Mouse (Mus musculus) limb, embryonic 12.5 days (tissue): ENCODE results near the gene Umps. TPM values are rescaled to one million over a fixed set of nuclear protein-coding genes. Genes with fewer than 3 reads are reported as not detected.
A peak's percentile ranks its signal among the peaks of the same experiment; 100 is the strongest.

Source experiments
- ATAC-seq: fragments of 200-750 bp; cut with Nextera tagmentation; 2 replicates; pipeline ENCODE4 v1.8.0; 2017; ENCODE audit warnings: low read depth, moderate TSS enrichment; ENCODE audit not compliant: insufficient number of reproducible peaks, insufficient read depth, low FRiP score, low TSS enrichment
- H3K27ac ChIP-seq: fragments of 300-500 bp; sonication (generic); 2 replicates; pipeline ENCODE4 v1.5.1; 2016; ENCODE audit warnings: mild to moderate bottlenecking, moderate library complexity
- H3K27me3 ChIP-seq: fragments of 300-500 bp; sonication (generic); 2 replicates; pipeline ENCODE4 v1.6.1; 2016; ENCODE audit warnings: mild to moderate bottlenecking, moderate library complexity
- H3K36me3 ChIP-seq: fragments of 300-500 bp; sonication (generic); 2 replicates; pipeline ENCODE4 v1.6.1; 2016; ENCODE audit warnings: mild to moderate bottlenecking, moderate library complexity
- H3K4me1 ChIP-seq: fragments of 300-500 bp; sonication (generic); replicated peaks from 2 replicates; pipeline ENCODE4 v1.6.1; 2016
- H3K4me2 ChIP-seq: fragments of 300-500 bp; sonication (generic); 2 replicates; pipeline ENCODE4 v1.6.1; 2016; ENCODE audit warnings: mild to moderate bottlenecking, moderate library complexity
- H3K4me3 ChIP-seq: fragments of 300-500 bp; sonication (generic); replicated peaks from 2 replicates; pipeline ENCODE4 v1.5.1; 2016; ENCODE audit warnings: mild to moderate bottlenecking
- H3K9ac ChIP-seq: fragments of 300-500 bp; sonication (generic); replicated peaks from 2 replicates; pipeline ENCODE4 v1.6.1; 2016; ENCODE audit warnings: mild to moderate bottlenecking, moderate library complexity
- H3K9me3 ChIP-seq: fragments of 300-500 bp; sonication (generic); 2 replicates; pipeline ENCODE4 v1.6.1; 2016; ENCODE audit warnings: mild to moderate bottlenecking, moderate library complexity
- WGBS: fragments of 180-500 bp; shearing (Covaris S2); methylation state at CpG from one replicate; pipeline ENCODE4 v1.1.7; 2016; 5-methylcytosine and 5-hydroxymethylcytosine counted together
- polyA plus RNA-seq: library from polyadenylated mRNA; unstranded; fragments of >200 nt; fragmentation: Nextera tagmentation; extraction: Ambion mirVana; gene quantifications from 2 replicates; pipeline ENCODE4 v1.2.1, GENCODE M21; 2016

Umps gene
- polyA plus RNA-seq, 1 experiment from 2014 or later: 67.9 TPM

DNA sequence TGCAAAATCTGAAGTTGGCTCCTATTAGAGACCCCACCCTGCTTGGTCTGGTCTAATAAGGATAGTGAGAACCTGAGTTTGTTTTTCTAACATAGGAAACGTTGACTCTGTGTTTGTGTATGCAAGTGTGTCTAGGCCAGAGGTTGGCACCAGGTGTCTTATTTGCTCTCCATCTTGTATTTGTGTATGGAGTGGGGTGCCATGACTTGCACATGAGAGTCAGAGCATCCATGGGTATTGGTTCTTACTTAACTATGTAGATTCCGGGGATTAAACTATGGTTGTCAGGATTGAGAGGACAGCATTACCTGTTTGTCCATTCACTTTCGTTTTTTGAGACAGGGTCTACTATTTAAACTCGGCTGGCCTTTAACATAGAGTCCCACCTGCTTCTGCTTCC is 13.8 kb downstream of the Umps start:
- H3K36me3 ChIP-seq: peaks cover 80% of the 10 kb centered on the region
- no peak overlapping the region for H3K9ac ChIP-seq
- no peak overlapping the region for H3K4me2 ChIP-seq
- no peaks in the 10 kb centered on the region for H3K4me1 ChIP-seq
- no peak for ATAC-seq
- WGBS: 83% methylated on average over 4 of the region's 4 CpGs
- H3K4me3 ChIP-seq: no peak overlapping the region
- no peaks in the 10 kb centered on the region for H3K9me3 ChIP-seq
- no peaks in the 10 kb centered on the region for H3K27me3 ChIP-seq
- no peak overlapping the region for H3K27ac ChIP-seq

- WGBS: 31% methylated on average over 4 of the region's 4 CpGs
- Histone ChIP-seq H3K9ac (no peak overlapping the region), H3K27me3 (no peaks in the 10 kb centered on the region), H3K4me1 (peaks cover 8% of the 10 kb centered on the region), H3K4me3 (no peak overlapping the region), H3K4me2 (no peak overlapping the region), H3K36me3 (peaks cover 78% of the 10 kb centered on the region), H3K9me3 (no peaks in the 10 kb centered on the region), H3K27ac (no peak overlapping the region)
- peak; percentile 49; the same call in 1 of the 2 replicates for ATAC-seq
These were observed 16.0 kb downstream of the Umps start for GRCm38 (mm10) chr16:33950830-33951229.

GRCm38 (mm10) chr16:33950386-33950785 is 16.5 kb downstream of the Umps start:
- Histone ChIP-seq H3K36me3 (peaks cover 76% of the 10 kb centered on the region), H3K4me3 (no peak overlapping the region), H3K9ac (no peak overlapping the region), H3K9me3 (no peaks in the 10 kb centered on the region), H3K27ac (no peak overlapping the region), H3K4me2 (no peak overlapping the region), H3K4me1 (peaks cover 12% of the 10 kb centered on the region), H3K27me3 (no peaks in the 10 kb centered on the region)
- no peak for ATAC-seq
- WGBS: 84% methylated on average over 6 of the region's 6 CpGs

DNA sequence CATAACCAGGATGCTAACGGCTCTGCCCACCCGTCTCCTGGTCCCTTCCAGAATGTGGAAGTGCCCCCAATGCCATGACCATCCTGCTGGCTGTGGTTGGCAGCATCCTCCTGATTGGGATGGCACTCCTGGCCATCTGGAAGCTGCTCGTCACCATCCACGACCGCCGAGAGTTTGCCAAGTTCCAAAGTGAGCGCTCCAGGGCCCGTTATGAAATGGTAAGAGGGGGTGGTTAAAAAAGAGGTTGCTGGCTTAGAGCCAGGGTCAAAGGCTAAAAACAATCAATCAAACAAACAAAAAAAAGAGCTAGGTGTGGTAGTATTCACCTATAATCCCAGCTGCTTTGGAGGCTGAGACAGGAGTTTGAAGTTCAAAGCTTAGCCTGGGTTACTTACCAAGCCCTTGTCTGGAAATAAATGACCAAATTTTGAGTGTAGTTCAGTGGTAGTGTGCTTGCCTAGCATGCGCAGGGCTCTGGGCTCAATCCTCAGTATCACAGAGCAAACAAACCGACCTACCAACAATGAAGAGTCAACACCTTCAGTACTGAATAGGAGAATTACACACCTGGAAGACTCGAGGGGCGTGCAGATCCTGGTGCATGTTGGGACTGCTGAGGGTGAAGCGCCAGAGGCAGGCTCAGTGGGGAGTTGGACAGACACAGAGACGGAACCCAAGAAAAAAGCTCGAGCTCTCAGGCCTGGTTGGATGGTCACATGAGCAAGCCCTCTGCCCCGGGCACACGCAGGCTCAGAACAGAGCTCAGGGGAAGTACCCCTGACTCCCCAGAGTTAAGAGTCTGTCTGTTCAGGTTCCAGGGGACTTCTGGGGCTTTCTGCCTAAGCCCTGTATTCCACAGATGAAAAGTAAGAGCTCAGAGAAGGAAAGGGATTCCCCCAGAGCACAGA is 18.9 kb downstream of the Umps start:
- Histone ChIP-seq H3K36me3 (peaks cover 52% of the 10 kb centered on the region), H3K27ac (no peak overlapping the region), H3K27me3 (no peaks in the 10 kb centered on the region), H3K9me3 (no peaks in the 10 kb centered on the region), H3K9ac (no peak overlapping the region), H3K4me3 (no peak overlapping the region), H3K4me1 (peaks cover 27% of the 10 kb centered on the region), H3K4me2 (no peak overlapping the region)
- no peak for ATAC-seq
- 85% methylated on average over 17 of the region's 17 CpGs for WGBS

GRCm38 (mm10) chr16:33946021-33946420 is 20.8 kb downstream of the Umps start:
- Histone ChIP-seq H3K9me3 (no peaks in the 10 kb centered on the region), H3K27ac (no peak overlapping the region), H3K4me2 (no peak overlapping the region), H3K4me1 (peaks cover 45% of the 10 kb centered on the region), H3K4me3 (no peak overlapping the region), H3K9ac (no peak overlapping the region), H3K27me3 (no peaks in the 10 kb centered on the region), H3K36me3 (peaks cover 55% of the 10 kb centered on the region)
- 43% methylated on average over 7 of the region's 7 CpGs for WGBS
- ATAC-seq: no peak

- no peaks in the 10 kb centered on the region for H3K9me3 ChIP-seq
- no peak overlapping the region for H3K4me3 ChIP-seq
- no peak overlapping the region for H3K4me2 ChIP-seq
- peaks cover 61% of the 10 kb centered on the region for H3K36me3 ChIP-seq
- H3K9ac ChIP-seq: no peak overlapping the region
- H3K27ac ChIP-seq: no peak overlapping the region
- H3K27me3 ChIP-seq: no peaks in the 10 kb centered on the region
- WGBS: 10% methylated on average over 6 of the region's 6 CpGs
- peaks cover 56% of the 10 kb centered on the region for H3K4me1 ChIP-seq
- no peak for ATAC-seq
These were observed 22.1 kb downstream of the Umps start for GRCm38 (mm10) chr16:33944772-33945171.

DNA sequence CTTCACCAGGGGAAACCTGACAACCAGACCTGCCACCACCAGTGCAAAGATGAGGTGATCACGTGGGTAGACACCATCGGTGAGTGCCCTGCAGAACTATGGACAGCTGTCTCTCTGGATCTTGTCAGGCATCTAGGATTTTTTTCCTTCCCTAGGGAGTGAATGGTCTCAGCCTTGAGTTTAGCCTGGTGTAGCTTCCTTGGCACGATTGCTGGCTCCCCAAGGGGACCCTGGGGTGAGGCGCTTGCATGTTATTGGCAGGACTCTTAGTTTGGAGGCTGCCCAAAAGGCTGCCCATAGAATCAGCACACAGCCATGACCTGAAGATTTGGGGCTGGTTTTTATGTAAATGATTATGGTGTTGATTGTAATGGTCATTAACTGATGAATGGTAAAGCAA is 22.7 kb downstream of the Umps start:
- Histone ChIP-seq H3K9me3 (no peaks in the 10 kb centered on the region), H3K4me1 (peaks cover 62% of the 10 kb centered on the region), H3K4me2 (no peak overlapping the region), H3K27ac (no peak overlapping the region), H3K9ac (no peak overlapping the region), H3K36me3 (peaks cover 55% of the 10 kb centered on the region), H3K4me3 (no peak overlapping the region), H3K27me3 (no peaks in the 10 kb centered on the region)
- ATAC-seq: no peak
- 85% methylated on average over 4 of the region's 4 CpGs for WGBS

- WGBS: 97% methylated on average over 6 of the region's 6 CpGs
- Histone ChIP-seq H3K27ac (no peak overlapping the region), H3K4me2 (no peak overlapping the region)
These were observed 23.4 kb downstream of the Umps start for GRCm38 (mm10) chr16:33943388-33943787.

DNA sequence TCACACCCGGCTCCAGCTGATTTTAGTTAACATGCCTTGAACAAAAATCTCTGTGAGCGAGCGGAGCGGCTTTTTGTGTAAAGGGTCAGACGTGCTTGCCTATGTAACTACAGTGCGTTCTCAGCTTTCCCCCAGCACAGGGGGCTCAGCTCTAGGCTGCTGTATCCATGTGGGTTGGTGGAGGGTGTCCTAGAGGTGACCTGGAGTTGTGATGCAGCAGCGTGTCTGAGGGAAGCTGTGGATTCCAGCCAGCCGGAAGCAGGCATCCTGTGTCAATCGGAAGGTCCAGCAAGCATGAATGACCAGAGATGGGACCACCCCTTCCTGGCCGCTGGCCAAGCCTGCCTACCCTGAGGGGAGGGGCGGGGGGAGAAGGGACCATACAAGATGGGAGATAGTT is 24.5 kb downstream of the Umps start:
- H3K36me3 ChIP-seq: peaks cover 37% of the 10 kb centered on the region
- no peak overlapping the region for H3K4me3 ChIP-seq
- WGBS: 38% methylated on average over 11 of the region's 11 CpGs
- H3K4me1 ChIP-seq: peaks cover 80% of the 10 kb centered on the region
- no peak overlapping the region for H3K4me2 ChIP-seq
- no peak overlapping the region; the same call in 1 of the 2 replicates for H3K9ac ChIP-seq
- H3K27me3 ChIP-seq: no peaks in the 10 kb centered on the region
- H3K27ac ChIP-seq: peak overlapping the region; percentile 65
- H3K9me3 ChIP-seq: no peaks in the 10 kb centered on the region
- ATAC-seq: no peak

More at GRCm38 (mm10) chr16:33943388-33943787, 23.4 kb downstream of the Umps start:
- peaks cover 70% of the 10 kb centered on the region for H3K4me1 ChIP-seq
- no peaks in the 10 kb centered on the region for H3K27me3 ChIP-seq
- H3K9ac ChIP-seq: no peak overlapping the region
- no peak overlapping the region for H3K4me3 ChIP-seq
- no peaks in the 10 kb centered on the region for H3K9me3 ChIP-seq
- no peak for ATAC-seq
- peaks cover 47% of the 10 kb centered on the region for H3K36me3 ChIP-seq

DNA sequence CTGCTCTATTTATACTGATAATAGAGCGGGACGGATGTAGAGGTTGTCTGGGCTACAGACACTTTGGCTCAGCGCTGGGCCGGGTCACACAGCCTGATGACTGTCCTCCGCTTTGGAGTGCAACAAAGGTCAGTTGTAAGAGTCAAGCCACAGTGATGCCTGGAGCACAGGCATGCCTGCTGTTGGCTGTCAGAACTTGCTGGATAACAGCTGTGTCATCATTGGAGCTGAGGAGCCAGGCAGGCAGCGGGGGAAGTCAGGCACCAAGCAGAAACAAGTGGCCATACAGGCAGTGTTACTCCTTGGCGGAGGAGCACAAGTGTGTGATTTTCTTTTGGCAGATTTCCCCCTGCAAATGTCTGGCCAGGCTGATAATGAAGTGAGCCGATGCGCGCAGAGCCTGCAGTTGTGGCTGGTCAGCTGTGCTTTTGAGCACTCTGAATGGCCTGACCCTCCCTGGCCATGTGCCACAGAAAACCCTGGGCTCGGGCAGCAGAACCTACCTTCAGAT is 25.5 kb downstream of the Umps start:
- H3K4me2 ChIP-seq: no peak overlapping the region
- no peaks in the 10 kb centered on the region for H3K27me3 ChIP-seq
- no peaks in the 10 kb centered on the region for H3K9me3 ChIP-seq
- WGBS: 72% methylated on average over 11 of the region's 11 CpGs
- H3K4me3 ChIP-seq: no peak overlapping the region
- H3K36me3 ChIP-seq: peaks cover 30% of the 10 kb centered on the region; the same call in 1 of the 2 replicates
- ATAC-seq: no peak
- peaks cover 78% of the 10 kb centered on the region for H3K4me1 ChIP-seq
- H3K27ac ChIP-seq: peak overlapping the region; percentile 65; the same call in 1 of the 2 replicates
- no peak overlapping the region for H3K9ac ChIP-seq

GRCm38 (mm10) chr16:33940095-33940494 is 26.7 kb downstream of the Umps start:
- H3K9me3 ChIP-seq: no peaks in the 10 kb centered on the region
- no peaks in the 10 kb centered on the region for H3K27me3 ChIP-seq
- H3K9ac ChIP-seq: no peak overlapping the region
- no peak overlapping the region for H3K4me3 ChIP-seq
- no peak overlapping the region for H3K4me2 ChIP-seq
- H3K36me3 ChIP-seq: peaks cover 22% of the 10 kb centered on the region; the same call in 1 of the 2 replicates
- H3K4me1 ChIP-seq: peaks cover 66% of the 10 kb centered on the region
- ATAC-seq: no peak
- 81% methylated on average over 5 of the region's 5 CpGs for WGBS
- peak overlapping the region; percentile 45; the same call in 1 of the 2 replicates for H3K27ac ChIP-seq
